Mouse (Mus musculus) gastrocnemius, adult 18-20 months (tissue): ENCODE results near the gene Otor. TPM values are rescaled to one million over a fixed set of nuclear protein-coding genes. Genes with fewer than 3 reads are reported as not detected.

Experiments
- DNase-seq: peaks from one replicate; pipeline ENCODE4 v3.0.0; 2021; ENCODE audit warnings: low spot score
- total RNA-seq, 2 experiments: library from RNA; stranded (reverse); gene quantifications; 2 replicates each; pipeline ENCODE4 v1.2.3; 2021

The Otor gene
- total RNA-seq, 2 experiments from 2014 or later, result not detected

DNA sequence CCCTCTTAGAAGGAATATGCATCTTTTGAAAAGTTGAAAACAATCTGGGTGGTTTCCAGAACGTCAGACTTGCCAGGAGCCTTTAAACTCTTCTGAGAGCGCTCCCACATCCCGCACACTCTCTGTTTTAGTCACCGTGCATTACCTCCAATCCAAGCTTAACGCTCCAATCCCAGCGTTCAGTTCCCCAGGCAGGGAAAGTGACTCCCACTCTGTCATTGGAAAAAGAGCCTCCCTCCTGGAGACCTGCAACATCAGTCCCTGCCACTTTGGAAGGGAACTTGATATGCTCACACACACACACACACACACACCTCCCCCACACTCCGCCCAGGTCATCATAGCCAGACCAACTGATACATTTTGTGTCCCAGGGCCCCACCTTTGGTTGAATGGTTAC is 39.9 kb downstream of the Otor start:
- DNase-seq, result no peak

DNA sequence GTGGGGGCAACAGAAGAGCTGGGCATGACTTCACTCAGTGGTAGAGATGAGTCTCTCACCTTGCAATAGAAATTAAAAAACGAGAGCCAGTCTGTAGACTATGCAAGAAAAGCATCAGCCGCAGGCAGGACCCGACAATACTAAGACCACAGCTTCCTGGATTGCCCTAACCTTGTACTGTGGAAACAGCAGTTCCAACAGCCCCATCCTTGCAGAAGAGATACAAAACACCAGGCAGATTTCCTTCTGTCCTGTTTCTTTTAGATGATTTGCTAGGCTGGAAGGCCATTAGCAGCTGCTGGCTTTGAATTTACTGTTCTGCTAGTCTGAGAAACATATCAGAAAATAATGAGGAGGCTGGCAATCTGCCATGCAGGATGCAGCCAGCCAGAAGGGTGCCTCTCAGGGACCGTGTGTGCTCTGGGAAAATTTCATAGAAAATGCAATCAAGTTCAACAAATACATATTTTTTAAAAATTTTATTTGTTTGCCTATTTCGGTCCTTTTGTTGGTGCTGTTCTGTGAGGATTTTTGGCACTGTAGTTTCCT is 52.9 kb downstream of the Otor start:
- no peak for DNase-seq

Other genes with a start within 250 kb of the Otor start
- gene Kif16b, start 176.9 kb upstream of the Otor start, total RNA-seq, result 10 to 100 TPM; 33.3 to 46.1 TPM
- 10 to 100 TPM; 15.6 to 19.2 TPM for gene Snrpb2, start 15.4 kb upstream of the Otor start, total RNA-seq